Mouse (Mus musculus): ENCODE measurements at regions not wholly inside any gene's neighbourhood (a gene's known extent, or its start where the extent isn't known, plus 50 kb on each side); places are given as distances from the start of the nearest gene placed in this dataset.

GRCm38 (mm10) chr15:65646470-65646869 is 631.8 kb upstream of the Gm21961 start:
- no peak for DNase-seq (ENCODE audit: low spot score)

GRCm38 (mm10) chr15:65639484-65639883 is 624.8 kb upstream of the Gm21961 start:
- DNase-seq (ENCODE audit: low spot score), result no peak

GRCm38 (mm10) chr15:65637520-65638184 is 622.9 kb upstream of the Gm21961 start:
- DNase-seq (ENCODE audit: low spot score), result peak; percentile 15

- no peak for DNase-seq (ENCODE audit: low spot score)
Observed at GRCm38 (mm10) chr15:65632440-65632839, 617.7 kb upstream of the Gm21961 start.

GRCm38 (mm10) chr15:65630476-65630875 is 615.8 kb upstream of the Gm21961 start:
- DNase-seq (ENCODE audit: low spot score), result no peak

- DNase-seq (ENCODE audit: low spot score), result no peak
Observed at GRCm38 (mm10) chr15:65592718-65593477, 578.2 kb upstream of the Gm21961 start.

- no peak for DNase-seq (ENCODE audit: low spot score)
Observed at GRCm38 (mm10) chr15:65585566-65585965, 570.9 kb upstream of the Gm21961 start.

- no peak for DNase-seq (ENCODE audit: low spot score)
Observed at GRCm38 (mm10) chr15:65579353-65579752, 564.6 kb upstream of the Gm21961 start.

GRCm38 (mm10) chr15:65567931-65568330 is 553.2 kb upstream of the Gm21961 start:
- DNase-seq (ENCODE audit: low spot score), result no peak

- no peak for DNase-seq (ENCODE audit: low spot score)
Observed at GRCm38 (mm10) chr15:65557846-65558835, 543.4 kb upstream of the Gm21961 start.

- DNase-seq (ENCODE audit: low spot score), result no peak
Observed at GRCm38 (mm10) chr15:65549046-65549445, 534.3 kb upstream of the Gm21961 start.

- DNase-seq (ENCODE audit: low spot score), result no peak
Observed at GRCm38 (mm10) chr15:65535606-65536005, 520.9 kb upstream of the Gm21961 start.

- no peak for DNase-seq (ENCODE audit: low spot score)
Observed at GRCm38 (mm10) chr15:65532241-65532640, 517.5 kb upstream of the Gm21961 start.

- DNase-seq (ENCODE audit: low spot score), result no peak
Observed at GRCm38 (mm10) chr15:65502656-65503055, 488.0 kb upstream of the Gm21961 start.

- DNase-seq (ENCODE audit: low spot score), result no peak
Observed at GRCm38 (mm10) chr15:65478940-65479339, 464.2 kb upstream of the Gm21961 start.

- DNase-seq (ENCODE audit: low spot score), result no peak
Observed at GRCm38 (mm10) chr15:65455203-65455816, 440.6 kb upstream of the Gm21961 start.

GRCm38 (mm10) chr15:65452258-65453028 is 437.7 kb upstream of the Gm21961 start:
- DNase-seq (ENCODE audit: low spot score), result no peak

GRCm38 (mm10) chr15:65419736-65420135 is 405.0 kb upstream of the Gm21961 start:
- no peak for DNase-seq (ENCODE audit: low spot score)
